Mouse (Mus musculus) midbrain, embryonic 14.5 days (tissue): Measurements from ENCODE around the gene Slc38a10. TPM values are rescaled to one million over a fixed set of nuclear protein-coding genes. Genes with fewer than 3 reads are reported as not detected.

Experiments
- ATAC-seq: fragments of 200-750 bp; cut with Nextera tagmentation; 2 replicates; pipeline ENCODE4 v1.8.0; 2017; ENCODE audit warnings: moderate number of reproducible peaks, moderate library complexity; ENCODE audit not compliant: low FRiP score, low TSS enrichment
- DNase-seq: peaks from one replicate; pipeline ENCODE4 v3.0.0-alpha.2; 2015
- H3K27ac ChIP-seq: fragments of 300-500 bp; sonication (generic); replicated peaks from 2 replicates; pipeline ENCODE4 v1.5.1; 2014; ENCODE audit warnings: mild to moderate bottlenecking, low read depth, low read length, moderate library complexity
- H3K27me3 ChIP-seq: fragments of 300-500 bp; sonication (generic); 2 replicates; pipeline ENCODE4 v1.6.1; 2014; ENCODE audit warnings: low read length, control low read depth, mixed read lengths; ENCODE audit not compliant: control insufficient read depth, insufficient read depth
- H3K36me3 ChIP-seq: fragments of 300-500 bp; sonication (generic); 2 replicates; pipeline ENCODE4 v1.6.1; 2014; ENCODE audit warnings: low read length, control low read depth; ENCODE audit not compliant: control insufficient read depth, insufficient read depth
- H3K4me1 ChIP-seq: fragments of 300-500 bp; sonication (generic); 2 replicates; pipeline ENCODE4 v1.6.1; 2014; ENCODE audit warnings: mild to moderate bottlenecking, antibody characterized with exemption, low read length, control low read depth; ENCODE audit not compliant: control insufficient read depth, insufficient read depth
- H3K4me2 ChIP-seq: fragments of 300-500 bp; sonication (generic); 2 replicates; pipeline ENCODE4 v1.6.1; 2014; ENCODE audit warnings: mild to moderate bottlenecking, low read length, moderate library complexity
- H3K4me3 ChIP-seq: fragments of 300-500 bp; sonication (generic); replicated peaks from 2 replicates; pipeline ENCODE4 v1.5.1; 2014; ENCODE audit warnings: low read depth, low read length
- H3K9ac ChIP-seq: fragments of 300-500 bp; sonication (generic); replicated peaks from 2 replicates; pipeline ENCODE4 v1.6.1; 2014; ENCODE audit warnings: mild to moderate bottlenecking, low read length, moderate library complexity
- H3K9me3 ChIP-seq: fragments of 300-500 bp; sonication (generic); 2 replicates; pipeline ENCODE4 v1.6.1; 2016; ENCODE audit warnings: low read length, control low read depth, mixed read lengths; ENCODE audit not compliant: control insufficient read depth
- WGBS: fragments of 180-500 bp; shearing (Covaris S2); extraction: QIAGEN DNeasy Blood & Tissue Kit; methylation state at CpG from one replicate; pipeline ENCODE4 v1.1.7; 2014; 5-methylcytosine and 5-hydroxymethylcytosine counted together
- polyA plus RNA-seq: library from polyadenylated mRNA; unstranded; fragments of >200 nt; fragmentation: Nextera tagmentation; extraction: Ambion mirVana; gene quantifications from 2 replicates; pipeline ENCODE4 v1.2.1, GENCODE M21; 2014

The Slc38a10 gene
- polyA plus RNA-seq = 88.3 and 119 TPM in 2 replicates

GRCm38 (mm10) chr11:120151113-120151494 is at the start of gene Slc38a10:
Slc38a10 (minus strand) TSS chr11:120151346.
- H3K4me2 ChIP-seq = peak within 1 kb of the TSS; percentile 82
- peak within 1 kb of the TSS; percentile 82 for H3K27ac ChIP-seq
- WGBS = 0% methylated on average over 28 of the region's 28 CpGs
- H3K9me3 ChIP-seq = no peaks in the 10 kb centered on the region
- no peaks in the 10 kb centered on the region for H3K27me3 ChIP-seq
- ATAC-seq (peak; percentile 96), DNase-seq (peak; percentile 100)
- H3K4me3 ChIP-seq = peak within 1 kb of the TSS; percentile 90
- 0 out of 2 replicates have a peak, but pooled peaks cover 4% of the 10 kb centered on the region for H3K36me3 ChIP-seq
- H3K4me1 ChIP-seq = peaks cover 17% of the 10 kb centered on the region
- H3K9ac ChIP-seq = peak within 1 kb of the TSS; percentile 72

GRCm38 (mm10) chr11:120200621-120201020 is 49.5 kb upstream of the Slc38a10 start:
- Histone ChIP-seq H3K27me3 (no peaks in the 10 kb centered on the region), H3K9ac (no peak overlapping the region), H3K27ac (no peak overlapping the region), H3K4me3 (no peak overlapping the region), H3K4me2 (no peak overlapping the region), H3K36me3 (no peaks in the 10 kb centered on the region), H3K4me1 (0 out of 2 replicates have a peak, but pooled peaks cover 3% of the 10 kb centered on the region), H3K9me3 (no peaks in the 10 kb centered on the region)
- ATAC-seq (no peak), DNase-seq (no peak)
- 62% methylated on average over 6 of the region's 6 CpGs for WGBS

GRCm38 (mm10) chr11:120199766-120200165 is 48.6 kb upstream of the Slc38a10 start:
- no peak for ATAC-seq
- H3K4me1 ChIP-seq = 0 out of 2 replicates have a peak, but pooled peaks cover 3% of the 10 kb centered on the region
- no peak overlapping the region for H3K9ac ChIP-seq
- H3K27me3 ChIP-seq = no peaks in the 10 kb centered on the region
- WGBS = 75% methylated on average over 7 of the region's 7 CpGs
- no peak overlapping the region for H3K27ac ChIP-seq
- H3K4me3 ChIP-seq = no peak overlapping the region
- no peaks in the 10 kb centered on the region for H3K36me3 ChIP-seq
- no peak overlapping the region for H3K4me2 ChIP-seq
- H3K9me3 ChIP-seq = no peaks in the 10 kb centered on the region
- no peak for DNase-seq

GRCm38 (mm10) chr11:120198831-120199230 is 47.7 kb upstream of the Slc38a10 start:
- Histone ChIP-seq H3K4me2 (no peak overlapping the region), H3K4me3 (no peak overlapping the region), H3K9ac (no peak overlapping the region), H3K27me3 (no peaks in the 10 kb centered on the region), H3K36me3 (no peaks in the 10 kb centered on the region), H3K27ac (no peak overlapping the region), H3K9me3 (no peaks in the 10 kb centered on the region), H3K4me1 (0 out of 2 replicates have a peak, but pooled peaks cover 3% of the 10 kb centered on the region)
- DNase-seq (no peak), ATAC-seq (no peak)
- 18% methylated on average over 13 of the region's 13 CpGs for WGBS

- H3K4me3 ChIP-seq = peak overlapping the region; percentile 86
- DNase-seq = no peak
- WGBS = 31% methylated on average over 14 of the region's 14 CpGs
- H3K4me2 ChIP-seq = peak overlapping the region; percentile 99
- no peaks in the 10 kb centered on the region for H3K9me3 ChIP-seq
- H3K27ac ChIP-seq = peak overlapping the region; percentile 97; the same call in 1 of the 2 replicates
- no peaks in the 10 kb centered on the region for H3K27me3 ChIP-seq
- peaks cover 9% of the 10 kb centered on the region; the same call in 1 of the 2 replicates for H3K4me1 ChIP-seq
- peak overlapping the region; percentile 45 for H3K9ac ChIP-seq
- peak; percentile 16; the same call in 1 of the 2 replicates for ATAC-seq
- H3K36me3 ChIP-seq = peaks cover 5% of the 10 kb centered on the region; the same call in 1 of the 2 replicates
Measured at GRCm38 (mm10) chr11:120190526-120191412, 39.6 kb upstream of the Slc38a10 start.

- Histone ChIP-seq H3K9me3 (no peaks in the 10 kb centered on the region), H3K27ac (peak overlapping the region; percentile 97), H3K4me2 (peak overlapping the region; percentile 99), H3K36me3 (peaks cover 5% of the 10 kb centered on the region; the same call in 1 of the 2 replicates), H3K4me3 (peak overlapping the region; percentile 86), H3K27me3 (no peaks in the 10 kb centered on the region), H3K9ac (peak overlapping the region; percentile 99), H3K4me1 (peaks cover 19% of the 10 kb centered on the region)
- peak; percentile 99 for DNase-seq
- WGBS = under 1% methylated on average over 67 of the region's 68 CpGs
- ATAC-seq = peak; percentile 95
Measured at GRCm38 (mm10) chr11:120189459-120190312, 38.5 kb upstream of the Slc38a10 start.

- H3K4me1 ChIP-seq = peaks cover 28% of the 10 kb centered on the region
- under 1% methylated on average over 41 of the region's 41 CpGs for WGBS
- peak overlapping the region; percentile 97 for H3K27ac ChIP-seq
- H3K4me3 ChIP-seq = peak overlapping the region; percentile 86
- no peaks in the 10 kb centered on the region for H3K9me3 ChIP-seq
- H3K4me2 ChIP-seq = peak overlapping the region; percentile 99
- H3K27me3 ChIP-seq = no peaks in the 10 kb centered on the region
- DNase-seq (peak; percentile 77), ATAC-seq (no peak)
- H3K36me3 ChIP-seq = peaks cover 5% of the 10 kb centered on the region; the same call in 1 of the 2 replicates
- peak overlapping the region; percentile 99 for H3K9ac ChIP-seq
Measured at GRCm38 (mm10) chr11:120188481-120189441, 37.6 kb upstream of the Slc38a10 start.
